Mouse (Mus musculus): ENCODE measurements around the gene Lrrtm3. TPM values are rescaled to one million over a fixed set of nuclear protein-coding genes. Genes with fewer than 3 reads are reported as not detected.

The Lrrtm3 gene
- polyA plus RNA-seq, 1 experiment from 2014 or later, result 6.5 TPM

DNA sequence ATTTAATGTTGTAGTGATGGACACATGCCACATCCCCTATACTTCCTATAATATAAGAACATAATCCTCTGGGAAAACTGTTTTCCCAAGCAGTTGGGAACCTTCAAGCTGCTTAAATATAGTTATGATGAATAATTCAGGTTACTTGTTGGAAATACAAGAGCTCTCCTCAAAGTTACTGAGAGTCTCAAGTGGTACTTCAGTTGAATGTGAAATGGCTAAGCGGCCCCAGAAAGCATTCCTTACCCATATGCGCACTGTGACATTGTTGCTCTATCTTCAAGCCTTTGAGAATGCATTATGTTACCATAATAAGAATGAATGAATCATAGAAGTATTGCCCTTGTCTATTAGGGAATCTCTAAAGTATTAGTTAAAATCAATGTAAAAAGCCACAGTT, 117.8 kb downstream of the Lrrtm3 start:
- Histone ChIP-seq H3K9me3 (ENCODE audit: control insufficient read depth, low read length) (no peaks in the 10 kb centered on the region), H3K36me3 (ENCODE audit: control insufficient read depth, insufficient read depth, low read length) (no peaks in the 10 kb centered on the region), H3K27ac (ENCODE audit: low read depth) (no peak overlapping the region), H3K27me3 (replicated peaks; ENCODE audit: control insufficient read depth, insufficient read depth, low read length) (no peaks in the 10 kb centered on the region), H3K9ac (ENCODE audit: low read length) (no peak overlapping the region), H3K4me2 (ENCODE audit: low read length) (no peak overlapping the region), H3K4me1 (replicated peaks; ENCODE audit: control insufficient read depth, insufficient read depth, low read length) (no peaks in the 10 kb centered on the region), H3K4me3 (ENCODE audit: low read depth, low read length) (no peak overlapping the region)
- 97% methylated on average over 2 of the region's 2 CpGs for WGBS
- ATAC-seq (replicated peaks; ENCODE audit: low FRiP score, low TSS enrichment, low read depth), result no peak
- DNase-seq (ENCODE audit: low spot score), result no peak

DNA sequence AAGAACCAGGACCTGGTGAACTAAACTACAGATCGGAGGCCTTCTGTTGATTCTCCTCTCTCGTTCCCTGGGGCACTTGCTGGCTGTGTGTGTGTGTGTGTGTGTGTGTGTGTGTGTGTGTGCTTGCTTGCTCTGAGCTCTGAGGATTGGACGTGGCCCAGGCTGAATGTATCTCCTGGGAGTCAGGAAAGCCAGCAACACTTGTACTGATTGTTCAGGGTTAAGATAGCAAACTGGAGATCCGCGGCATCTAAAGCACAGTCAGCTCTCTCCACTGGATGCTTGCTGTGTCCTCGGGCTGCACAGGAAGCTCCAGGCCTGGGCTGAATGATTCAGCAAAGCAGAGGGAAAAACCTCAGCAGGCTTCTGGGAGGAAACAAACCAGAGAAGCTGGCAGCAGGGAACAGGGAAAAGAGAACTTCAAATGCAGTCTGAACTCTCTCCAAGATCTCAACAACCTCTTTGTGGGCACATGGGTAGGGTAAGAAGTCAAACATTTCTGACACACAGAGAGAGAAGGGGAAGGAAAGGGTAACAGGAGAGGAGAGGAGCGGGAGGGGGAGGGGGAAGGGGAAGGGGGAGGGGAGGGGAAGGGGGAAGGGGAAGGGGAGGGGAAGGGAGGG, 135.7 kb downstream of the Lrrtm3 start:
- Histone ChIP-seq H3K27me3 (replicated peaks; ENCODE audit: control insufficient read depth, insufficient read depth, low read length) (no peaks in the 10 kb centered on the region), H3K9ac (ENCODE audit: low read length) (no peak overlapping the region), H3K4me3 (ENCODE audit: low read depth, low read length) (no peak overlapping the region), H3K36me3 (ENCODE audit: control insufficient read depth, insufficient read depth, low read length) (no peaks in the 10 kb centered on the region), H3K9me3 (ENCODE audit: control insufficient read depth, low read length) (no peaks in the 10 kb centered on the region), H3K27ac (ENCODE audit: low read depth) (no peak overlapping the region), H3K4me1 (replicated peaks; ENCODE audit: control insufficient read depth, insufficient read depth, low read length) (no peaks in the 10 kb centered on the region), H3K4me2 (ENCODE audit: low read length) (no peak overlapping the region)
- DNase-seq (ENCODE audit: low spot score) (no peak), ATAC-seq (replicated peaks; ENCODE audit: low FRiP score, low TSS enrichment, low read depth) (no peak)
- 16% methylated on average over 6 of the region's 7 CpGs for WGBS

DNA sequence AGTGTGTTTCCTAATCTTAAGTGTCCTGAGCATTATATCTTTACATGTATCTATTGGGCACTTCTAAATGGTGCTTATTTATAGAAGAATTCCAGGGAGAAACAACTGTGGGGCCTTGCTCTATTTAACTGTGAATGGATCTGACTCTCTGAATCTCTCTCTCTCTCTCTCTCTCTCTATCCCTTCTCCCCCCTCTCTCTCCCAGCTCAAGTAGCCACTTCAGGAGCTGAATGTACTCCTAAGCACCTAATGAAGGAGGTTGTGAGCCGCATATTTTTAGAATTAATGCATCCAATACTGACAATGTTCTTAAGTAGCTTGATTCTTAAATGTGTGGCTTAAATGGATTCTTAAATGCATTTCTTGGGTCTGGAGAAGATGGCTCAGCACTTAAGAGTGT, 138.6 kb downstream of the Lrrtm3 start:
- no peak overlapping the region for H3K4me2 ChIP-seq (ENCODE audit: low read length)
- no peak overlapping the region for H3K9ac ChIP-seq (ENCODE audit: low read length)
- no peak overlapping the region for H3K27ac ChIP-seq (ENCODE audit: low read depth)
- 82% methylated on average over 1 of the region's 1 CpGs for WGBS
- H3K9me3 ChIP-seq (ENCODE audit: control insufficient read depth, low read length), result no peaks in the 10 kb centered on the region
- H3K27me3 ChIP-seq (replicated peaks; ENCODE audit: control insufficient read depth, insufficient read depth, low read length), result no peaks in the 10 kb centered on the region
- no peak for ATAC-seq (replicated peaks; ENCODE audit: low FRiP score, low TSS enrichment, low read depth)
- H3K4me1 ChIP-seq (replicated peaks; ENCODE audit: control insufficient read depth, insufficient read depth, low read length), result no peaks in the 10 kb centered on the region
- DNase-seq (ENCODE audit: low spot score), result no peak
- no peaks in the 10 kb centered on the region for H3K36me3 ChIP-seq (ENCODE audit: control insufficient read depth, insufficient read depth, low read length)
- no peak overlapping the region for H3K4me3 ChIP-seq (ENCODE audit: low read depth, low read length)

DNA sequence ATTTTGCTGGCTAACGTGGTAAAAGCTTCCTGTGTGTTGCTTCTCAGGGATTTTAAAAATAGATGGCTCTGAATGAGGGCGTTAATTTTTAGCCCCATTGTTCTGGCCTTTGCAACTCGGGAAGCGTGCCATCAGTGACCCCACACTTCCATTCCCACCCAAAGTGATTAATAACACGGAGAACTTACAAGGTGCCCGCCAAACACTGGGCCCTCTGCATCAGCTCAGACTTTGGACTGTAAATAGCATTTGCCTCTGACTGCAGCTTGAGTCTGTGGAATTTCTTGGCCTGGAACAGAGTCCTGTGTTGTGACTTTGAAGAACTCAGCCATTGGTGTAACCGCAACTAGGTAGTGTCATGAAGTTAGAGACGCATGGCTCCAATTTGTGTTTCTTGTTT, 139.2 kb downstream of the Lrrtm3 start:
- Histone ChIP-seq H3K9ac (ENCODE audit: low read length) (no peak overlapping the region), H3K4me1 (replicated peaks; ENCODE audit: control insufficient read depth, insufficient read depth, low read length) (no peaks in the 10 kb centered on the region), H3K4me2 (ENCODE audit: low read length) (no peak overlapping the region), H3K4me3 (ENCODE audit: low read depth, low read length) (no peak overlapping the region), H3K36me3 (ENCODE audit: control insufficient read depth, insufficient read depth, low read length) (no peaks in the 10 kb centered on the region), H3K9me3 (ENCODE audit: control insufficient read depth, low read length) (no peaks in the 10 kb centered on the region), H3K27me3 (replicated peaks; ENCODE audit: control insufficient read depth, insufficient read depth, low read length) (no peaks in the 10 kb centered on the region), H3K27ac (ENCODE audit: low read depth) (no peak overlapping the region)
- 46% methylated on average over 8 of the region's 8 CpGs for WGBS
- no peak for ATAC-seq (replicated peaks; ENCODE audit: low FRiP score, low TSS enrichment, low read depth)
- no peak for DNase-seq (ENCODE audit: low spot score)

DNA sequence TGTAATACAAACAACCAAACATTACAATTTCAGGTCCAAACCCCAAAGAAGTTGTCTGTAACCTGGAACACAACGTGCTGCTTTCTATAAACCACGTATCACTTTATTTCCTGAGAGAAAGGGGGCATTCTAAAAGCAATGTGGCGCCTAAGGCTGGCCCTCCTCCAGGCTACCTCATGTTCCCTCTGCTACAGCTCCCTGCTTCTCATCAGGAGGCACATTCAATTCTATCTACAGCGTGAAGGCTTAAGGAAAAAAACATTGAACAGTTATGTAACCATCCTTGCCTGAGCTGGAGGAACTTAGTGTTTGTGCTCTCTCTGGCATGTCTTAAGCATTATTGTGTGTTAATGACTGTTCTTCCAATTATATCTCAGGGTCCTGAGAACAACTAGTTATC, 142.8 kb downstream of the Lrrtm3 start:
- Histone ChIP-seq H3K9ac (ENCODE audit: low read length) (no peak overlapping the region), H3K9me3 (ENCODE audit: control insufficient read depth, low read length) (no peaks in the 10 kb centered on the region), H3K27ac (ENCODE audit: low read depth) (no peak overlapping the region), H3K4me3 (ENCODE audit: low read depth, low read length) (no peak overlapping the region), H3K4me1 (replicated peaks; ENCODE audit: control insufficient read depth, insufficient read depth, low read length) (no peaks in the 10 kb centered on the region), H3K36me3 (ENCODE audit: control insufficient read depth, insufficient read depth, low read length) (no peaks in the 10 kb centered on the region), H3K27me3 (replicated peaks; ENCODE audit: control insufficient read depth, insufficient read depth, low read length) (no peaks in the 10 kb centered on the region), H3K4me2 (ENCODE audit: low read length) (no peak overlapping the region)
- ATAC-seq (replicated peaks; ENCODE audit: low FRiP score, low TSS enrichment, low read depth) (no peak), DNase-seq (ENCODE audit: low spot score) (no peak)
- WGBS, result 82% methylated on average over 4 of the region's 4 CpGs

DNA sequence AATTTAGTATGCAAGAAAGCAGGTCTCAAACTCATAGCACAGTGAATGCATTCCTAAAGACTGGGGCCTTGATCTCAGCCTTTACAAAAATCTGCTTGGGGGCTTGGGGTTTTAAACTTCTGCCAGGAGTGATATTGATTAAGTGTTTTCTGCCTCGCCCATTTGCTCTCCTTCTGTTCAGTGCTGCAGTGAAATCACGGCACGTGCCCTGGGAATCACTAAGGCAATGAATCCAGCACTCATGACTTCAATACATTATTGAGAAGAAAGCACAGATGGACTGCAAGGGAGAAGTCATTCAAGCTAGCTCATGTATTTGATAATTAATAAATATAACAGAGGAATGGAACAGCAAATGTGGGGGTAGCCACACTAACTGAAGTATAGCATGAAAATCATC, 144.5 kb downstream of the Lrrtm3 start:
- H3K9me3 ChIP-seq (ENCODE audit: control insufficient read depth, low read length), result no peaks in the 10 kb centered on the region
- 71% methylated on average over 3 of the region's 3 CpGs for WGBS

DNA sequence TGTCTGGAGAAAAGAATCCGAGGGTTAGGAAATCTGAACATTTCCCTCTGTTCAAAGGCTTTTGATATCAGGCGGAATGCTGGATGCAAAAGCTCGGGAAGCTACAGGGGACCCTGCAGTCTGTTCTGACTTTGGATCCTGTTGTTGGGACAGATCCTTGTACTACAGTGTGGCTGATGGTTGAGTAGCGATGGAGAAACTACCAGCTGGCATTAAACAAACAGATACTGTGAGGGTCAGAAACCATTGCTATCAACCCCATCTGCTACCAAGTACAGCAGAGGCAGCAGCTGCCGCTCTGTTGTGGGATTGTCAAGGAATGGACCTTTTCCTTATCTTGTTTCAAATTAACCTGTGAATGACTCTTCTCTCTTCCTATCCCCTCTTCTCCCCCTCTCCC, 156.1 kb downstream of the Lrrtm3 start:
- no peak overlapping the region for H3K9ac ChIP-seq (ENCODE audit: low read length)
- no peak overlapping the region for H3K4me2 ChIP-seq (ENCODE audit: low read length)
- DNase-seq (ENCODE audit: low spot score) (no peak), ATAC-seq (replicated peaks; ENCODE audit: low FRiP score, low TSS enrichment, low read depth) (no peak)
- H3K36me3 ChIP-seq (ENCODE audit: control insufficient read depth, insufficient read depth, low read length), result no peaks in the 10 kb centered on the region
- no peak overlapping the region for H3K4me3 ChIP-seq (ENCODE audit: low read depth, low read length)
- H3K4me1 ChIP-seq (replicated peaks; ENCODE audit: control insufficient read depth, insufficient read depth, low read length), result no peaks in the 10 kb centered on the region
- no peaks in the 10 kb centered on the region for H3K9me3 ChIP-seq (ENCODE audit: control insufficient read depth, low read length)
- no peaks in the 10 kb centered on the region for H3K27me3 ChIP-seq (replicated peaks; ENCODE audit: control insufficient read depth, insufficient read depth, low read length)
- H3K27ac ChIP-seq (ENCODE audit: low read depth), result no peak overlapping the region
- WGBS, result 63% methylated on average over 5 of the region's 5 CpGs

More for the DNA sequence above, 144.5 kb downstream of the Lrrtm3 start:
- Histone ChIP-seq H3K4me1 (replicated peaks; ENCODE audit: control insufficient read depth, insufficient read depth, low read length) (no peaks in the 10 kb centered on the region), H3K4me2 (ENCODE audit: low read length) (no peak overlapping the region), H3K27me3 (replicated peaks; ENCODE audit: control insufficient read depth, insufficient read depth, low read length) (no peaks in the 10 kb centered on the region), H3K27ac (ENCODE audit: low read depth) (no peak overlapping the region), H3K4me3 (ENCODE audit: low read depth, low read length) (no peak overlapping the region), H3K9ac (ENCODE audit: low read length) (no peak overlapping the region), H3K36me3 (ENCODE audit: control insufficient read depth, insufficient read depth, low read length) (no peaks in the 10 kb centered on the region)
- ATAC-seq (replicated peaks; ENCODE audit: low FRiP score, low TSS enrichment, low read depth), result no peak
- DNase-seq (ENCODE audit: low spot score), result no peak

DNA sequence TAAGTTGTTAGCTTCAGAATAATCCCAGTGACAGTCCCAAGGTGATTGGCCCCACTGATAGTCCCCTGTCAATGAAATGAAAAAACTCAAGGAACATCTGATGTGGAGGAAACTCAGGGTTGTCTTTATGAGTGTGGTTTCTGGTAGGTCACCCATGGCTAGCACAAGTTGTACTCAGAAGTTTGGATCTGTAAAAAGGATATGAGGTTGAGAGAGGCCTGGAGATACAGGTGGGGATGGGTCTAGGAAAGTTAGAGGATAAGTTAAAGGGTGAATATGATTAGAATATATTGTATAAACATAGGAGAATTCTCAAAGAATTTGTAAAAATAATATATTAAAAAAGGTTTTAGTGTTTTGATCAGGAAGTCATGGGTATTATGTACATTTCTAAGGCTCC, 162.7 kb downstream of the Lrrtm3 start, which contains the start of gene Gm10118:
Gm10118 (minus strand) TSS at position 101 of the 400 bp plus-strand sequence.
- Histone ChIP-seq H3K4me1 (replicated peaks; ENCODE audit: control insufficient read depth, insufficient read depth, low read length) (no peaks in the 10 kb centered on the region), H3K9me3 (ENCODE audit: control insufficient read depth, low read length) (no peaks in the 10 kb centered on the region), H3K4me3 (ENCODE audit: low read depth, low read length) (no peak within 1 kb of the TSS), H3K27me3 (replicated peaks; ENCODE audit: control insufficient read depth, insufficient read depth, low read length) (no peaks in the 10 kb centered on the region), H3K27ac (ENCODE audit: low read depth) (no peak within 1 kb of the TSS), H3K9ac (ENCODE audit: low read length) (no peak within 1 kb of the TSS), H3K4me2 (ENCODE audit: low read length) (no peak within 1 kb of the TSS), H3K36me3 (ENCODE audit: control insufficient read depth, insufficient read depth, low read length) (no peaks in the 10 kb centered on the region)
- ATAC-seq (replicated peaks; ENCODE audit: low FRiP score, low TSS enrichment, low read depth), result no peak
- DNase-seq (ENCODE audit: low spot score), result no peak

DNA sequence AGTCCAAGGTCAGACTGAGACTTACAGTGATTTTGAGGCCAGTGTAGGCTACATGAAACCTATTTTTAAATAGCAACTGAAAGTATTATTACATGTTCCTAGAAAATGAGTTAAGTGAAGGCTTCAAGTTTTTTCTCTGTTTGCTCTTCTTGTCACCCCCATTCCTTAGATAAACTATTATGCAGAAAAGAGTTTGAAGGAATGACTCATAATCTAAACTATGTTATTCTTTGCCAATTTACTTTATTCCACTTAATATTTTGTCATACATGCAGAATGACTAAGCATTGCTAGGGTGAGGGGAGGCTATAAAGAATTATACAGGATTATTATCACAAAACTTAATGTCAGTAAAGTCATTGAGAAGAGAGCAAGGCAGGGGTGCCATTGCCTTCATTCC, 181.2 kb downstream of the Lrrtm3 start:
- H3K9ac ChIP-seq (ENCODE audit: low read length), result no peak overlapping the region
- DNase-seq (ENCODE audit: low spot score), result no peak

More for the DNA sequence above, 181.2 kb downstream of the Lrrtm3 start:
- no peaks in the 10 kb centered on the region for H3K9me3 ChIP-seq (ENCODE audit: control insufficient read depth, low read length)
- H3K36me3 ChIP-seq (ENCODE audit: control insufficient read depth, insufficient read depth, low read length), result no peaks in the 10 kb centered on the region
- no peak overlapping the region for H3K4me2 ChIP-seq (ENCODE audit: low read length)
- ATAC-seq (replicated peaks; ENCODE audit: low FRiP score, low TSS enrichment, low read depth), result no peak
- no peak overlapping the region for H3K4me3 ChIP-seq (ENCODE audit: low read depth, low read length)
- H3K27me3 ChIP-seq (replicated peaks; ENCODE audit: control insufficient read depth, insufficient read depth, low read length), result no peaks in the 10 kb centered on the region
- no peaks in the 10 kb centered on the region for H3K4me1 ChIP-seq (replicated peaks; ENCODE audit: control insufficient read depth, insufficient read depth, low read length)
- no peak overlapping the region for H3K27ac ChIP-seq (ENCODE audit: low read depth)
